Comparison of ENCODE assay signal across 9 mouse cellular contexts in genomic region chr4:140625651-140626525, GRCm38 (mm10). TPM values are rescaled to one million over a fixed set of nuclear protein-coding genes. Genes with fewer than 3 reads are reported as not detected.
DNase-seq lines count a peak whose midpoint lies in the region; ATAC-seq and TF ChIP-seq lines count a peak whose summit lies in the region.
"Had no signal": no experiment of that assay in that cellular context is flagged by ENCODE, and none has a peak within 500 bp of the region (broad histone marks: within the 10 kb centered on the region; RNA-seq: fewer than 3 reads in every experiment).

No protein-coding gene starts in this region.

- no peak overlapping the region for H3K4me3 ChIP-seq in heart, embryonic 13.5 days
- no peak overlapping the region for H3K4me3 ChIP-seq in heart, adult 2 months
- no peak overlapping the region for H3K4me3 ChIP-seq in lung, embryonic 16.5 days (ENCODE audit: low read length)
- H3K4me3 ChIP-seq in hindbrain, embryonic 15.5 days, result no peak overlapping the region
- no peak overlapping the region for H3K4me3 ChIP-seq in midbrain, embryonic 16.5 days (ENCODE audit: low read depth, low read length)

- TF ChIP-seq CTCF in heart, adult 2 months (IDR thresholded peaks at IDR 0.05), result no peak

- 66% methylated on average over 12 of the region's 12 CpGs for WGBS in heart, embryonic 13.5 days
- 82% methylated on average over 12 of the region's 12 CpGs for WGBS in heart, adult 2 months
- WGBS in lung, embryonic 16.5 days, result 59% methylated on average over 12 of the region's 12 CpGs
- 65% methylated on average over 12 of the region's 12 CpGs for WGBS in hindbrain, embryonic 15.5 days
- 63% methylated on average over 12 of the region's 12 CpGs for WGBS in midbrain, embryonic 16.5 days

- peaks cover 6% of the 10 kb centered on the region; the same call in 1 of the 2 replicates for H3K36me3 ChIP-seq in heart, embryonic 13.5 days
- H3K36me3 ChIP-seq in heart, adult 2 months (ENCODE audit: control insufficient read depth, insufficient read depth, low read length), result no peaks in the 10 kb centered on the region
- no peaks in the 10 kb centered on the region for H3K36me3 ChIP-seq in lung, embryonic 16.5 days (ENCODE audit: control insufficient read depth, insufficient read depth, low read length)
- H3K36me3 ChIP-seq in hindbrain, embryonic 15.5 days, result no peaks in the 10 kb centered on the region
- H3K36me3 ChIP-seq in midbrain, embryonic 16.5 days (ENCODE audit: control insufficient read depth, insufficient read depth, low read length), result no peaks in the 10 kb centered on the region

- H3K9me3 ChIP-seq in heart, embryonic 13.5 days, result no peaks in the 10 kb centered on the region
- H3K9me3 ChIP-seq in lung, embryonic 16.5 days (ENCODE audit: control insufficient read depth, low read length), result no peaks in the 10 kb centered on the region
- H3K9me3 ChIP-seq in hindbrain, embryonic 15.5 days, result no peaks in the 10 kb centered on the region
- H3K9me3 ChIP-seq in midbrain, embryonic 16.5 days (replicated peaks; ENCODE audit: control insufficient read depth, low read length, poor library complexity, severe bottlenecking), result no peaks in the 10 kb centered on the region

- no peak for ATAC-seq in heart, embryonic 13.5 days (ENCODE audit: extremely low read depth, insufficient number of reproducible peaks, low FRiP score, low TSS enrichment)
- ATAC-seq in lung, embryonic 16.5 days (ENCODE audit: low read depth), result no peak
- no peak for ATAC-seq in hindbrain, embryonic 15.5 days (ENCODE audit: low FRiP score, low read depth)
- ATAC-seq in midbrain, embryonic 16.5 days, result no peak
- no peak for ATAC-seq in CD4-positive, CD25-positive, alpha-beta regulatory T cell, adult 4 months
- no peak for ATAC-seq in granulocyte monocyte progenitor cell, adult 5-6 weeks (replicated peaks; ENCODE audit: poor library complexity, severe bottlenecking)

- no peaks in the 10 kb centered on the region for H3K27me3 ChIP-seq in heart, embryonic 13.5 days (replicated peaks)
- no peaks in the 10 kb centered on the region for H3K27me3 ChIP-seq in heart, adult 2 months (ENCODE audit: control insufficient read depth, insufficient read depth, low read length)
- H3K27me3 ChIP-seq in lung, embryonic 16.5 days (ENCODE audit: control insufficient read depth, insufficient read depth, low read depth, low read length), result no peaks in the 10 kb centered on the region
- no peaks in the 10 kb centered on the region for H3K27me3 ChIP-seq in hindbrain, embryonic 15.5 days
- no peaks in the 10 kb centered on the region for H3K27me3 ChIP-seq in midbrain, embryonic 16.5 days (ENCODE audit: control insufficient read depth, insufficient read depth, low read depth, low read length)

- no peak for TF ChIP-seq POLR2A in heart, adult 2 months (IDR thresholded peaks at IDR 0.05; ENCODE audit: insufficient read depth, low read depth, low read length)

- intact Hi-C loops in heart, adult 2 months (cut with DNase I), result no loop called here

- DNase-seq in heart, adult 2 months, result no peak
- DNase-seq in lung, postnatal 10 days, result no peak
- DNase-seq: thymus, postnatal 25 days had no signal

- no peak for TF ChIP-seq EP300 in heart, adult 2 months (IDR thresholded peaks at IDR 0.05; ENCODE audit: insufficient read depth, low read depth, low read length)

- H3K4me1 ChIP-seq in heart, embryonic 13.5 days, result peaks cover 71% of the 10 kb centered on the region
- H3K4me1 ChIP-seq in heart, adult 2 months (ENCODE audit: control insufficient read depth, insufficient read depth, low read length), result peaks cover 27% of the 10 kb centered on the region
- H3K4me1 ChIP-seq in lung, embryonic 16.5 days (replicated peaks; ENCODE audit: control insufficient read depth, insufficient read depth, low read length), result peaks cover 48% of the 10 kb centered on the region
- H3K4me1 ChIP-seq in hindbrain, embryonic 15.5 days (replicated peaks), result peaks cover 61% of the 10 kb centered on the region
- peaks cover 32% of the 10 kb centered on the region for H3K4me1 ChIP-seq in midbrain, embryonic 16.5 days (ENCODE audit: control insufficient read depth, insufficient read depth, low read length)

- H3K4me2 ChIP-seq in heart, embryonic 13.5 days, result no peak overlapping the region
- no peak overlapping the region for H3K4me2 ChIP-seq in lung, embryonic 16.5 days (ENCODE audit: low read depth, low read length)
- no peak overlapping the region for H3K4me2 ChIP-seq in hindbrain, embryonic 15.5 days
- H3K4me2 ChIP-seq in midbrain, embryonic 16.5 days (ENCODE audit: low read length), result no peak overlapping the region

- H3K9ac ChIP-seq in heart, embryonic 13.5 days, result peak overlapping the region; percentile 29; the same call in 1 of the 2 replicates
- no peak overlapping the region for H3K9ac ChIP-seq in heart, adult 2 months (ENCODE audit: low read depth, low read length)
- H3K9ac ChIP-seq in lung, embryonic 16.5 days (ENCODE audit: low read length), result peak overlapping the region; percentile 29; the same call in 1 of the 2 replicates
- H3K9ac ChIP-seq in hindbrain, embryonic 15.5 days, result no peak overlapping the region
- H3K9ac ChIP-seq in midbrain, embryonic 16.5 days (ENCODE audit: low read depth, low read length), result no peak overlapping the region

- H3K79me2 ChIP-seq in heart, adult 2 months (replicated peaks; ENCODE audit: control insufficient read depth, insufficient read depth, low read length), result 0 out of 2 replicates have a peak, but pooled peaks cover 1% of the 10 kb centered on the region

- peak overlapping the region; percentile 85 for H3K27ac ChIP-seq in heart, embryonic 13.5 days (replicated peaks)
- H3K27ac ChIP-seq in heart, adult 2 months, result no peak overlapping the region; the same call in 1 of the 2 replicates
- H3K27ac ChIP-seq in lung, embryonic 16.5 days (ENCODE audit: low read length), result peak overlapping the region; percentile 96
- H3K27ac ChIP-seq in hindbrain, embryonic 15.5 days (replicated peaks), result peak overlapping the region; percentile 89; the same call in 1 of the 2 replicates
- H3K27ac ChIP-seq in midbrain, embryonic 16.5 days (ENCODE audit: low read length), result peak overlapping the region; percentile 12; the same call in 1 of the 2 replicates

RNA-seq across cellular contexts. Expression of gene Arhgef10l, which starts 39.9 kb away (rescaled TPM):
- polyA plus RNA-seq in heart, embryonic 13.5 days (2015; fragmentation: Nextera tagmentation; extraction: Ambion mirVana), result 15.3 and 18.2 TPM in 2 replicates
- 10 to 100 TPM; 61.0 to 74.4 TPM for total RNA-seq in heart, adult 2 months (2021)
- 54.7 and 75.6 TPM in 2 replicates for polyA plus RNA-seq in heart, adult 2 months (2012; rRNA removed)
- polyA plus RNA-seq in lung, embryonic 16.5 days (2015; fragmentation: Nextera tagmentation; extraction: Ambion mirVana), result 15.5 and 15.8 TPM in 2 replicates
- 26.2 and 28.2 TPM in 2 replicates for polyA plus RNA-seq in hindbrain, embryonic 15.5 days (2015; fragmentation: Nextera tagmentation; extraction: Ambion mirVana)
- 24.5 and 27.8 TPM in 2 replicates for polyA plus RNA-seq in midbrain, embryonic 16.5 days (2015; fragmentation: Nextera tagmentation; extraction: Ambion mirVana)
- polyA plus RNA-seq in CD4-positive, CD25-positive, alpha-beta regulatory T cell, adult 4 months (2017; shearing (Covaris generic)), result under 1 TPM in 1 of 2 experiments, not detected in 1; 0.16 TPM
- total RNA-seq in granulocyte monocyte progenitor cell, adult 5-6 weeks (2014; fragmentation: Nextera tagmentation), result 4.2 and 6.0 TPM in 2 replicates
- 6.9 and 7.2 TPM in 2 replicates for total RNA-seq in granulocyte monocyte progenitor cell, adult 5-6 weeks (2017)

Comparison
In these comparisons a context has a peak if more than half of its experiments do, and no peak if none do; other contexts are left out.
1. H3K9ac ChIP-seq: peak in heart, embryonic 13.5 days (single experiment) and lung, embryonic 16.5 days (single experiment); none in heart, adult 2 months (single experiment), hindbrain, embryonic 15.5 days (single experiment) and midbrain, embryonic 16.5 days (single experiment).
2. RNA of gene Arhgef10l, which starts 39.9 kb away (polyA plus RNA-seq): 54.7 to 75.6 TPM in heart, adult 2 months, 26.2 to 28.2 TPM in hindbrain, embryonic 15.5 days, 24.5 to 27.8 TPM in midbrain, embryonic 16.5 days, 15.3 to 18.2 TPM in heart, embryonic 13.5 days and 15.5 to 15.8 TPM in lung, embryonic 16.5 days; 0.16 TPM in CD4-positive, CD25-positive, alpha-beta regulatory T cell, adult 4 months; every median in the first group is over 10 times any median in the second.